Mouse (Mus musculus) heart, postnatal 0 days (tissue): Measurements from ENCODE around the gene Myzap. TPM values are rescaled to one million over a fixed set of nuclear protein-coding genes. Genes with fewer than 3 reads are reported as not detected.

Experiments
- ATAC-seq: fragments of 200-750 bp; cut with Nextera tagmentation; 2 replicates; pipeline ENCODE4 v1.8.0; 2017; ENCODE audit warnings: low read depth, moderate number of reproducible peaks, moderate library complexity; ENCODE audit not compliant: insufficient read depth
- DNase-seq: peaks from one replicate; pipeline ENCODE4 v3.0.0-alpha.2; 2016; ENCODE audit warnings: low spot score
- H3K27ac ChIP-seq: fragments of 300-500 bp; sonication (generic); 2 replicates; pipeline ENCODE4 v1.5.1; 2014; ENCODE audit warnings: low read depth, mild to moderate bottlenecking
- H3K27me3 ChIP-seq: fragments of 300-500 bp; sonication (generic); 2 replicates; pipeline ENCODE4 v1.6.1; 2014; ENCODE audit warnings: low read length, mixed read lengths; ENCODE audit not compliant: control insufficient read depth, insufficient read depth
- H3K36me3 ChIP-seq: fragments of 300-500 bp; sonication (generic); replicated peaks from 2 replicates; pipeline ENCODE4 v1.6.1; 2014; ENCODE audit warnings: low read length, mixed read lengths; ENCODE audit not compliant: control insufficient read depth, insufficient read depth
- H3K4me1 ChIP-seq: fragments of 300-500 bp; sonication (generic); 2 replicates; pipeline ENCODE4 v1.6.1; 2014; ENCODE audit warnings: antibody characterized with exemption; ENCODE audit not compliant: control insufficient read depth, insufficient read depth
- H3K4me2 ChIP-seq: fragments of 300-500 bp; sonication (generic); 2 replicates; pipeline ENCODE4 v1.6.1; 2014; ENCODE audit warnings: low read depth, mild to moderate bottlenecking, low read length, moderate library complexity
- H3K4me3 ChIP-seq: fragments of 300-500 bp; sonication (generic); 2 replicates; pipeline ENCODE4 v1.5.1; 2014; ENCODE audit warnings: low read depth, low read length
- H3K9ac ChIP-seq: fragments of 300-500 bp; sonication (generic); replicated peaks from 2 replicates; pipeline ENCODE4 v1.6.1; 2014; ENCODE audit warnings: low read depth, low read length, mixed read lengths
- H3K9me3 ChIP-seq: fragments of 300-500 bp; sonication (generic); replicated peaks from 2 replicates; pipeline ENCODE4 v1.6.1; 2016; ENCODE audit warnings: low read length; ENCODE audit not compliant: control insufficient read depth
- CTCF ChIP-seq: IDR thresholded peaks from 2 replicates; pipeline ENCODE4 v1.5.1; 2016; ENCODE audit warnings: antibody characterized with exemption, control low read depth, low read depth
- EP300 ChIP-seq: IDR thresholded peaks from 2 replicates; pipeline ENCODE4 v1.6.1; 2016; ENCODE audit warnings: antibody characterized with exemption, low read depth
- WGBS: fragments of 180-500 bp; shearing (Covaris S2); extraction: QIAGEN DNeasy Blood & Tissue Kit; methylation state at CpG from one replicate; pipeline ENCODE4 v1.1.7; 2014; 5-methylcytosine and 5-hydroxymethylcytosine counted together
- polyA plus RNA-seq: library from polyadenylated mRNA; unstranded; fragments of >200 nt; fragmentation: Nextera tagmentation; extraction: Ambion mirVana; gene quantifications from 2 replicates; pipeline ENCODE4 v1.2.1, GENCODE M21; 2015
- total RNA-seq: library from RNA; depleted of rRNA; stranded (reverse); fragments of >200 nt; gene quantifications from 2 replicates; pipeline ENCODE4 v1.2.3, GENCODE M21; 2014; ENCODE audit warnings: low replicate concordance

The Myzap gene
- total and polyA plus RNA-seq, 2 experiments from 2014 or later: 196 to 341 TPM

GRCm38 (mm10) chr9:71547704-71548275 is 44.4 kb downstream of the Myzap start:
- Histone ChIP-seq H3K36me3 (peaks cover 63% of the 10 kb centered on the region), H3K9me3 (no peaks in the 10 kb centered on the region), H3K9ac (no peak overlapping the region; the same call in 1 of the 2 replicates), H3K4me3 (no peak overlapping the region), H3K27me3 (no peaks in the 10 kb centered on the region), H3K4me1 (peaks cover 15% of the 10 kb centered on the region; the same call in 1 of the 2 replicates), H3K27ac (peak overlapping the region; percentile 73), H3K4me2 (no peak overlapping the region)
- peak; percentile 68 for ATAC-seq
- TF ChIP-seq EP300: peak; percentile 49
- TF ChIP-seq CTCF: no peak
- WGBS: 41% methylated on average over 10 of the region's 10 CpGs
- DNase-seq: peak; percentile 76

GRCm38 (mm10) chr9:71544831-71545230 is 47.3 kb downstream of the Myzap start:
- ATAC-seq: no peak
- WGBS: 64% methylated on average over 5 of the region's 5 CpGs
- Histone ChIP-seq H3K36me3 (peaks cover 63% of the 10 kb centered on the region), H3K27me3 (no peaks in the 10 kb centered on the region), H3K9me3 (no peaks in the 10 kb centered on the region), H3K9ac (no peak overlapping the region), H3K4me1 (peaks cover 15% of the 10 kb centered on the region; the same call in 1 of the 2 replicates), H3K4me3 (no peak overlapping the region), H3K27ac (no peak overlapping the region), H3K4me2 (no peak overlapping the region)
- DNase-seq: no peak
- TF ChIP-seq EP300 (no peak), CTCF (no peak)

GRCm38 (mm10) chr9:71543443-71544222 is 48.5 kb downstream of the Myzap start:
- Histone ChIP-seq H3K36me3 (peaks cover 63% of the 10 kb centered on the region), H3K27ac (peak overlapping the region; percentile 21; the same call in 1 of the 2 replicates), H3K4me3 (no peak overlapping the region), H3K4me2 (no peak overlapping the region), H3K9ac (no peak overlapping the region), H3K27me3 (no peaks in the 10 kb centered on the region), H3K4me1 (peaks cover 15% of the 10 kb centered on the region; the same call in 1 of the 2 replicates), H3K9me3 (no peaks in the 10 kb centered on the region)
- DNase-seq (peak; percentile 92), ATAC-seq (peak; percentile 84)
- TF ChIP-seq EP300 (no peak), CTCF (peak; percentile 88)
- 19% methylated on average over 19 of the region's 19 CpGs for WGBS

- Histone ChIP-seq H3K9ac (no peak overlapping the region), H3K4me1 (peaks cover 3% of the 10 kb centered on the region; the same call in 1 of the 2 replicates), H3K4me2 (no peak overlapping the region), H3K27ac (no peak overlapping the region), H3K4me3 (no peak overlapping the region), H3K9me3 (no peaks in the 10 kb centered on the region), H3K27me3 (no peaks in the 10 kb centered on the region), H3K36me3 (peaks cover 76% of the 10 kb centered on the region)
- DNase-seq (peak; percentile 4), ATAC-seq (no peak)
- TF ChIP-seq EP300 (no peak), CTCF (no peak)
- WGBS: 66% methylated on average over 5 of the region's 5 CpGs
These were observed 49.9 kb downstream of the Myzap start for GRCm38 (mm10) chr9:71542292-71542691.

- no peaks in the 10 kb centered on the region for H3K27me3 ChIP-seq
- peaks cover 71% of the 10 kb centered on the region for H3K36me3 ChIP-seq
- ATAC-seq (no peak), DNase-seq (no peak)
- no peak overlapping the region for H3K9ac ChIP-seq
- no peaks in the 10 kb centered on the region for H3K4me1 ChIP-seq
- H3K4me2 ChIP-seq: no peak overlapping the region
- H3K4me3 ChIP-seq: no peak overlapping the region
- no peak for TF ChIP-seq EP300
- TF ChIP-seq CTCF: no peak
- 73% methylated on average over 3 of the region's 3 CpGs for WGBS
- H3K9me3 ChIP-seq: no peaks in the 10 kb centered on the region
- H3K27ac ChIP-seq: no peak overlapping the region
These were observed 51.4 kb downstream of the Myzap start for GRCm38 (mm10) chr9:71540739-71541138.
